Mouse (Mus musculus) limb, embryonic 11.5 days (tissue): ENCODE data around the gene Ezr. TPM values are rescaled to one million over a fixed set of nuclear protein-coding genes. Genes with fewer than 3 reads are reported as not detected.

Source experiments
- ATAC-seq: fragments of 200-750 bp; cut with Nextera tagmentation; 2 replicates; pipeline ENCODE4 v1.8.0; 2017; ENCODE audit warnings: low read depth; ENCODE audit not compliant: insufficient number of reproducible peaks, low FRiP score, low TSS enrichment
- DNase-seq: peaks from one replicate; pipeline ENCODE4 v3.0.0-alpha.2; 2015; ENCODE audit warnings: low spot score
- H3K27ac ChIP-seq: fragments of 300-500 bp; sonication (generic); replicated peaks from 2 replicates; pipeline ENCODE4 v1.5.1; 2014; ENCODE audit warnings: low read depth, mild to moderate bottlenecking, low read length
- H3K27me3 ChIP-seq: fragments of 300-500 bp; sonication (generic); 2 replicates; pipeline ENCODE4 v1.6.1; 2014; ENCODE audit warnings: mild to moderate bottlenecking, low read length, mixed read lengths; ENCODE audit not compliant: control insufficient read depth, insufficient read depth
- H3K36me3 ChIP-seq: fragments of 300-500 bp; sonication (generic); 2 replicates; pipeline ENCODE4 v1.6.1; 2014; ENCODE audit warnings: mild to moderate bottlenecking, low read length, moderate library complexity, mixed read lengths; ENCODE audit not compliant: control insufficient read depth, insufficient read depth
- H3K4me1 ChIP-seq: fragments of 300-500 bp; sonication (generic); 2 replicates; pipeline ENCODE4 v1.6.1; 2014; ENCODE audit warnings: low read length, mixed read lengths; ENCODE audit not compliant: control insufficient read depth, insufficient read depth
- H3K4me2 ChIP-seq: fragments of 300-500 bp; sonication (generic); 2 replicates; pipeline ENCODE4 v1.6.1; 2014; ENCODE audit warnings: low read depth, mild to moderate bottlenecking, moderate library complexity; ENCODE audit not compliant: severe bottlenecking
- H3K4me3 ChIP-seq: fragments of 300-500 bp; sonication (generic); 2 replicates; pipeline ENCODE4 v1.5.1; 2014; ENCODE audit warnings: low read depth, low read length
- H3K9ac ChIP-seq: fragments of 300-500 bp; sonication (generic); 2 replicates; pipeline ENCODE4 v1.6.1; 2014; ENCODE audit warnings: mild to moderate bottlenecking, low read length
- H3K9me3 ChIP-seq: fragments of 300-500 bp; sonication (generic); 2 replicates; pipeline ENCODE4 v1.6.1; 2016; ENCODE audit warnings: low read length; ENCODE audit not compliant: control insufficient read depth
- WGBS: fragments of 180-500 bp; shearing (Covaris S2); extraction: QIAGEN DNeasy Blood & Tissue Kit; methylation state at CpG from one replicate; pipeline ENCODE4 v1.1.7; 2014; 5-methylcytosine and 5-hydroxymethylcytosine counted together
- polyA plus RNA-seq: library from polyadenylated mRNA; unstranded; fragments of >200 nt; fragmentation: Nextera tagmentation; extraction: Ambion mirVana; gene quantifications from 2 replicates; pipeline ENCODE4 v1.2.1, GENCODE M21; 2014

Ezr gene
- polyA plus RNA-seq, result 25.6 and 26.9 TPM in 2 replicates

GRCm38 (mm10) chr17:6782611-6783005 lies at the start of gene Ezr:
Gene Ezr, minus strand, starts transcription at chr17:6782784.
- ATAC-seq, result 0 out of 2 replicates have a peak, but pooled peaks have one; percentile 45
- H3K27ac ChIP-seq, result 0 out of 2 replicates have a peak within 1 kb of the TSS, but pooled peaks have one; percentile 52
- 0 out of 2 replicates have a peak, but pooled peaks cover 4% of the 10 kb centered on the region for H3K27me3 ChIP-seq
- no peaks in the 10 kb centered on the region for H3K36me3 ChIP-seq
- peaks cover 9% of the 10 kb centered on the region; the same call in 1 of the 2 replicates for H3K4me1 ChIP-seq
- peak within 1 kb of the TSS; percentile 83 for H3K9ac ChIP-seq
- under 1% methylated on average over 52 of the region's 52 CpGs for WGBS
- DNase-seq, result peak; percentile 86
- H3K4me2 ChIP-seq, result peak within 1 kb of the TSS; percentile 91
- peak within 1 kb of the TSS; percentile 76 for H3K4me3 ChIP-seq
- no peaks in the 10 kb centered on the region for H3K9me3 ChIP-seq

GRCm38 (mm10) chr17:6830004-6830592 lies 47.5 kb upstream of the Ezr start:
- Histone ChIP-seq H3K9ac (no peak overlapping the region), H3K9me3 (no peaks in the 10 kb centered on the region), H3K36me3 (no peaks in the 10 kb centered on the region), H3K4me3 (no peak overlapping the region), H3K27me3 (no peaks in the 10 kb centered on the region), H3K4me1 (0 out of 2 replicates have a peak, but pooled peaks cover 2% of the 10 kb centered on the region), H3K27ac (no peak overlapping the region), H3K4me2 (no peak overlapping the region)
- WGBS, result 77% methylated on average over 1 of the region's 1 CpGs
- no peak for ATAC-seq
- DNase-seq, result no peak

DNA sequence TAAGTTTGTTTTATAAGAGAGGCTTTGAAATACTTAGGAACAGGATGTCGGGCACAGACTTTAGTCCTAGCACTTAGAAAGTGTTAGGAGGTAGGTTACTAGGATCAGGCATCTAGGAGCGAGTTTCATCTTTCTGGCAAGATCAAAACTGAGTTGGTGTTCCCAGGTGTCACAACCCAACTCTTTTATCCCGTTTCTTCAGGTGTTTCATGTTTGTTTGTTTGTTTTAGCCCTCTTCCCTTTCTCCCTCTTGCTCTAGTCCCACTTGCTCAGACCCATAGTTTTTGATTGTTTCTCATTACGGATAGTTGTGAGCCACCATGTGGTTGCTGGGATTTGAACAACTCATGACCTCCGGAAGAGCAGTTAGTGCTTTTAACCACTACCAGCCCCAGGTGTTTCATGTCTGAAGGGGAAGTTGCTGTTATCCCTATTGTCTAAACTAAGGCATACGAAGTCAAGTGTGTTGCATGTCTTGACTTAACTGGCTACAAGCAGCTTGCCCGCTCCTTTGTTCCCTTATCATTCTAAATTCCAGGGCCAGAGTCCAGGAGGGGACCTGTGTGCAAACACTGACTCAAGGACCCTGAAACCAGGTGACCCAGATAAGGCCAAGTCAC lies 46.1 kb upstream of the Ezr start:
- DNase-seq (no peak), ATAC-seq (no peak)
- Histone ChIP-seq H3K36me3 (no peaks in the 10 kb centered on the region), H3K9me3 (no peaks in the 10 kb centered on the region), H3K27me3 (no peaks in the 10 kb centered on the region), H3K4me1 (0 out of 2 replicates have a peak, but pooled peaks cover 2% of the 10 kb centered on the region), H3K4me3 (peak overlapping the region; percentile 60), H3K4me2 (peak overlapping the region; percentile 77), H3K9ac (peak overlapping the region; percentile 78), H3K27ac (peak overlapping the region; percentile 85)
- WGBS, result 78% methylated on average over 7 of the region's 7 CpGs

DNA sequence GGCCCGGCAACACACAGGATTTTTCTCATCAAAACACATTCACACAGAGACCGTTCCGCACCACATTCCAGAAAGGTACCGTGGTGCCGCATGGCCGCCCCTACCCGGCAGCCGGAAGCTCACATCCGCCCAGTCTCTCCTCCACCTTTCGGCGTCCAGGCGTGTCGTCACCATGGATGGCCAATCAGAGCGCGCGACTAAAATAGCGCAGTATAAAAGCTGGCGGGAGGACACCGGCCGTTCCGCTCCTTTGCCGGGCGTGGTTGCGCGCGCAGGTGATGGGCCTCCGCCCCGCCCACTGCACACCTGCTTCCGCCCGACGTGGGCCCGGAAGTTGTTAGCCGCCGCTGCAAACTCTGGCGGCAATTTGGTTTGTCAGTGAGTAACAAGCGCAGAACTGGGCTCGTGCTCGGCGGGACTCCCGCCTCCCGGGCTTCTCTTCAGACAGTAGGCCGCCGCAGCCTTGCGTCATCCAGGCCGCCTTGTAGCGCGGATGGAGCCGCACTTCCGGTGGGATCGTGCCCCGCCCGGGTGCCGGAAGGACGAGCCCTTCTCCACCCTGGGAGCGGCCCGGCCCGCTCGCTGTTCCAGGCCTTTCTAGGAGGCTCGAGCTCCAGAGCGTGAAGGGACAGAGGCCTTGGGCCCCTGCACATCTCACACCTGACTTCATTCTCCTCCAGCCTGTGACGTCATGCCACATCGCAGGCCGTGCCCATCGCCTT lies 45.3 kb upstream of the Ezr start:
- Histone ChIP-seq H3K4me2 (peak overlapping the region; percentile 77), H3K4me1 (0 out of 2 replicates have a peak, but pooled peaks cover 2% of the 10 kb centered on the region), H3K27me3 (no peaks in the 10 kb centered on the region), H3K4me3 (peak overlapping the region; percentile 60), H3K27ac (peak overlapping the region; percentile 85), H3K36me3 (no peaks in the 10 kb centered on the region), H3K9ac (peak overlapping the region; percentile 78), H3K9me3 (no peaks in the 10 kb centered on the region)
- ATAC-seq, result peak; percentile 99
- 1% methylated on average over 64 of the region's 64 CpGs for WGBS
- DNase-seq, result peak; percentile 98

DNA sequence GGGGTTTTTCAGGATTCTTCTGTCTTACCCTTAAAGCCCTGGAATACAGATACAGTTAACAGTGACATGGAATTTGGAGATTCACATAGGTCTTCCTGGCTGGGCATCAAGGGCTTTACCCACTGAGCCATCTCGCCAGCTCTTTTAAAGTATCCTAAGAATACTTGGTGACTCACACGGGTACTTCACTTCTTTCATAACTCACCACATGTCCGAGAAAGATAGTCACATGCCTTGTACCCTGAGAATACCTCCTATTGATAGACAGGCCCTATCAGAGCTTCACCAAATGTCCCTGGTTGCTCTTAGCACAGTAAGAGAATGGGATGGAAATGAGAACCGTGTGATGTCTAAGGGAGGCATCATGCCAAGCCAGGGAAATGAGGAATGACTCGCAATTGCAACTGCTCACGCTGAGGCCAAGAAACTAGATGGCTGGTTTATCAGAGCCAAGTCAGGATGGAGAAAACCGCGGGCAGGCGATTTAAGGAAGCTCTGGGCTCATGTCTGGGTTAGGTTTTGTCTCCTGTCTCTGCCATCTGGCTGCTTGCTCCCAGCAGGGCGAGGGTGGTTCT lies 44.7 kb upstream of the Ezr start:
- peak overlapping the region; percentile 78 for H3K9ac ChIP-seq
- peak overlapping the region; percentile 85 for H3K27ac ChIP-seq
- 51% methylated on average over 10 of the region's 10 CpGs for WGBS
- ATAC-seq, result no peak
- peak overlapping the region; percentile 77 for H3K4me2 ChIP-seq
- no peaks in the 10 kb centered on the region for H3K9me3 ChIP-seq
- no peak for DNase-seq
- no peaks in the 10 kb centered on the region for H3K27me3 ChIP-seq
- H3K36me3 ChIP-seq, result no peaks in the 10 kb centered on the region
- 0 out of 2 replicates have a peak, but pooled peaks cover 2% of the 10 kb centered on the region for H3K4me1 ChIP-seq
- H3K4me3 ChIP-seq, result peak overlapping the region; percentile 60

DNA sequence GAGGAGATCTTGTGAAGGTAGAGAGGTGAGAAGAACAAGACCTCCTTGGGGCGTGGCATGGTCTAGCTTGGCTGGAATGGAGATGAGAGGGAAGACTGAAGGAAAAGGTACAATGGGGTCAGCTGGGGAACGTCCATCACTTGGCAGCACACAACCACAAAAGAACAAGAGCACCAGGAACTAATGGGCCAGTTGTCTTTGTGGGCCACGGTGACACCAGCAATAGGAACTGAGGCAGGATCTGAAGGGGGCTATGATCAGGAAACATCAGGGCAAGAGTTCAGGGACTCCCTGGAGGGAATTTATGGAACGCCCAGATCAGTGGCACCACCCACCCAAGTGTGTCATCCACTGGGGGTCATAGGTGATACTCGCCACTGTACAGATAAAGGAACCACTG lies 34.2 kb upstream of the Ezr start:
- Histone ChIP-seq H3K4me1 (no peaks in the 10 kb centered on the region; the same call in 1 of the 2 replicates), H3K9me3 (no peaks in the 10 kb centered on the region), H3K27ac (no peak overlapping the region), H3K9ac (no peak overlapping the region), H3K4me3 (no peak overlapping the region), H3K36me3 (no peaks in the 10 kb centered on the region), H3K27me3 (no peaks in the 10 kb centered on the region), H3K4me2 (no peak overlapping the region)
- 81% methylated on average over 5 of the region's 5 CpGs for WGBS
- ATAC-seq, result no peak
- DNase-seq, result no peak

DNA sequence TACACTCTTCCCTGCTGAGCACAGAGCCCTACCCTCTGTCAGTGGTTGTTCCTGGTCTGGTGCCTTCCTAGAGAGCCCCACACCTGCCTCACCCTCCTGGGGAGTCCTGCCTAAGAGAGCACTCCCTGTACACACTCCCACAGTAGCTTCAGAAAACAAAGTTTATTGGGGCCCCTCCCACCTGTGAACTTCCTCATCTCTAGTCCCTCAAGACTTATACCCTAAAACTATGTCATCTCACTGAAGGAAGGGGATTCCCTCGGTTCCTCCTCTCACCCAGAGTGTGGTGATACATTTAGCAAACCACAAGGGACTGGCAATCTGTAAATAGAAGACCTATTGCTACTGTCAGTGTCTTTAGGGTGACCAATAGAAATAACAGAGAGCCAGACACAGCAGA lies 33.6 kb upstream of the Ezr start:
- no peaks in the 10 kb centered on the region; the same call in 1 of the 2 replicates for H3K4me1 ChIP-seq
- 80% methylated on average over 1 of the region's 1 CpGs for WGBS

GRCm38 (mm10) chr17:6814656-6815055 lies 32.1 kb upstream of the Ezr start:
- ATAC-seq (no peak), DNase-seq (no peak)
- H3K4me3 ChIP-seq, result no peak overlapping the region
- no peaks in the 10 kb centered on the region; the same call in 1 of the 2 replicates for H3K4me1 ChIP-seq
- no peak overlapping the region for H3K27ac ChIP-seq
- WGBS, result 26% methylated on average over 4 of the region's 4 CpGs
- no peak overlapping the region for H3K4me2 ChIP-seq
- H3K27me3 ChIP-seq, result no peaks in the 10 kb centered on the region
- H3K36me3 ChIP-seq, result no peaks in the 10 kb centered on the region
- no peak overlapping the region for H3K9ac ChIP-seq
- H3K9me3 ChIP-seq, result no peaks in the 10 kb centered on the region

More for the DNA sequence above, 33.6 kb upstream of the Ezr start:
- no peaks in the 10 kb centered on the region for H3K27me3 ChIP-seq
- H3K27ac ChIP-seq, result no peak overlapping the region
- no peaks in the 10 kb centered on the region for H3K36me3 ChIP-seq
- DNase-seq (no peak), ATAC-seq (no peak)
- H3K4me2 ChIP-seq, result no peak overlapping the region
- no peaks in the 10 kb centered on the region for H3K9me3 ChIP-seq
- no peak overlapping the region for H3K9ac ChIP-seq
- H3K4me3 ChIP-seq, result no peak overlapping the region
